Mouse (Mus musculus) stomach, postnatal 0 days (tissue): Measurements from ENCODE around the gene Clec4n. TPM values are rescaled to one million over a fixed set of nuclear protein-coding genes. Genes with fewer than 3 reads are reported as not detected.
"Not testable (repeated sequence)": the region's sequence is repeated elsewhere in the genome, so short reads cannot be mapped to it uniquely, and the experiment has no call there.

Experiments
- ATAC-seq: fragments of 200-750 bp; cut with Nextera tagmentation; 2 replicates; pipeline ENCODE4 v1.8.0; 2017; ENCODE audit not compliant: low FRiP score, low TSS enrichment
- DNase-seq: peaks from one replicate; pipeline ENCODE4 v3.0.0-alpha.2; 2016; ENCODE audit warnings: low spot score
- H3K27ac ChIP-seq: fragments of 300-500 bp; sonication (generic); replicated peaks from 2 replicates; pipeline ENCODE4 v1.5.1; 2014; ENCODE audit warnings: mild to moderate bottlenecking, control low read depth
- H3K27me3 ChIP-seq: fragments of 300-500 bp; sonication (generic); 2 replicates; pipeline ENCODE4 v1.6.1; 2014; ENCODE audit warnings: low read length; ENCODE audit not compliant: control insufficient read depth, insufficient read depth
- H3K36me3 ChIP-seq: fragments of 300-500 bp; sonication (generic); 2 replicates; pipeline ENCODE4 v1.6.1; 2014; ENCODE audit warnings: low read length, mixed read lengths; ENCODE audit not compliant: control insufficient read depth, insufficient read depth
- H3K4me1 ChIP-seq: fragments of 300-500 bp; sonication (generic); replicated peaks from 2 replicates; pipeline ENCODE4 v1.6.1; 2014; ENCODE audit warnings: antibody characterized with exemption; ENCODE audit not compliant: control insufficient read depth, insufficient read depth
- H3K4me2 ChIP-seq: fragments of 300-500 bp; sonication (generic); replicated peaks from 2 replicates; pipeline ENCODE4 v1.6.1; 2014; ENCODE audit warnings: low read depth, mild to moderate bottlenecking, control low read depth, moderate library complexity
- H3K4me3 ChIP-seq: fragments of 300-500 bp; sonication (generic); 2 replicates; pipeline ENCODE4 v1.5.1; 2014; ENCODE audit warnings: low read depth, low read length, control low read depth
- H3K9ac ChIP-seq: fragments of 300-500 bp; sonication (generic); 2 replicates; pipeline ENCODE4 v1.6.1; 2014; ENCODE audit warnings: mild to moderate bottlenecking, low read length, control low read depth, mixed read lengths
- H3K9me3 ChIP-seq: fragments of 300-500 bp; sonication (generic); 2 replicates; pipeline ENCODE4 v1.6.1; 2016; ENCODE audit warnings: low read length; ENCODE audit not compliant: control insufficient read depth
- CTCF ChIP-seq: IDR thresholded peaks from 2 replicates; pipeline ENCODE4 v1.5.1; 2016; ENCODE audit warnings: antibody characterized with exemption, low read depth, mild to moderate bottlenecking, moderate library complexity
- EP300 ChIP-seq: optimal IDR thresholded peaks from 2 replicates; pipeline ENCODE3; 2016; ENCODE audit warnings: antibody characterized with exemption
- WGBS: fragments of 180-500 bp; shearing (Covaris S2); extraction: QIAGEN DNeasy Blood & Tissue Kit; methylation state at CpG from one replicate; pipeline ENCODE4 v1.1.7; 2014; 5-methylcytosine and 5-hydroxymethylcytosine counted together
- polyA plus RNA-seq: library from polyadenylated mRNA; unstranded; fragments of >200 nt; fragmentation: Nextera tagmentation; extraction: Ambion mirVana; gene quantifications from 2 replicates; pipeline ENCODE4 v1.2.1, GENCODE M21; 2015

Gene Clec4n
- polyA plus RNA-seq, 1 experiment from 2014 or later = 6.4 TPM

- H3K27ac ChIP-seq = no peak overlapping the region
- no peak for TF ChIP-seq EP300
- TF ChIP-seq CTCF = no peak
- no peak overlapping the region for H3K9ac ChIP-seq
- H3K4me2 ChIP-seq = no peak overlapping the region
- WGBS = 57% methylated on average over 2 of the region's 2 CpGs
- ATAC-seq = no peak
- H3K36me3 ChIP-seq = no peaks in the 10 kb centered on the region
- H3K9me3 ChIP-seq = no peaks in the 10 kb centered on the region
- no peaks in the 10 kb centered on the region for H3K4me1 ChIP-seq
- H3K27me3 ChIP-seq = no peaks in the 10 kb centered on the region
- H3K4me3 ChIP-seq = no peak overlapping the region
- DNase-seq = no peak
These were observed 1.5 kb downstream of the Clec4n start for GRCm38 (mm10) chr6:123231149-123231548.

DNA sequence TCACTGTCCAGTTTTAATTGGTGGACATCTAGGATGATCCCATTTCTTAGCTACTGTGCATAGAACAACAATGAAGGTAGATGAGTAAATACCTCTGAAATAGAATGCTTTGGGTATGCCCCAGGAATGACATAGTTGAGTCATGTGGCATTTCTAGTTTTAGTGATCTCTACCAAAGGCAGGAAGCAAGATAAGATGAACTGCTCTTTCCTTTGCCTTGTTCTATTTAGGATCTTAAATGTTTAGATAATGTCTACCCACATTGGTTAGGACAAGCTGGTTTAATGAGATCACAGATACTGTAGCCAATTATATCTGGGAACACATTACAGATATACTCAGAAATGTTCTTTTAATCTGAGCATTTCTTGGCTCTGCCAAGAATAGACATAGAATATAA, 7.9 kb downstream of the Clec4n start:
- Histone ChIP-seq H3K27me3 (no peaks in the 10 kb centered on the region), H3K4me2 (no peak overlapping the region), H3K9ac (no peak overlapping the region), H3K36me3 (no peaks in the 10 kb centered on the region), H3K4me1 (no peaks in the 10 kb centered on the region), H3K4me3 (no peak overlapping the region), H3K9me3 (no peaks in the 10 kb centered on the region), H3K27ac (no peak overlapping the region)
- ATAC-seq (no peak), DNase-seq (no peak)
- TF ChIP-seq EP300 (no peak), CTCF (no peak)

DNA sequence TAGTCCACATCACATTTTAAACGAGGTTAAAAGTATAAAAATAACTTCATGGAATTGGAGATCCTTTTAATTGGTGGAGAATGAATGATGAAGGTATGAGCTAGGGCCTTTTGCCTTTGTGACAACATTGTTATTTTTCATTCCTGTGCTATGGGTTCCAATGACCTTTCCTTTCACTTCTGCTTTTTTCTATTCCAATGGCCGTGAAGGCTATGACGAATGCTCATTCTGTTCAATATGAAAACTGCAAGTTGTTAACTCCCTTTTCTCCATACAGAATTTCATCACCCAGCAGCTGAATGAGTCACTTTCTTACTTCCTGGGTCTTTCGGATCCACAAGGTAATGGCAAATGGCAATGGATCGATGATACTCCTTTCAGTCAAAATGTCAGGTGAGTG, 14.6 kb downstream of the Clec4n start:
- H3K4me3 ChIP-seq = no peak overlapping the region
- DNase-seq = no peak
- WGBS = 80% methylated on average over 5 of the region's 5 CpGs
- H3K4me1 ChIP-seq = no peaks in the 10 kb centered on the region
- H3K4me2 ChIP-seq = no peak overlapping the region
- no peak for TF ChIP-seq CTCF
- TF ChIP-seq EP300 = no peak
- no peak for ATAC-seq
- H3K9me3 ChIP-seq = no peaks in the 10 kb centered on the region
- H3K9ac ChIP-seq = no peak overlapping the region
- H3K36me3 ChIP-seq = no peaks in the 10 kb centered on the region
- H3K27ac ChIP-seq = no peak overlapping the region
- H3K27me3 ChIP-seq = no peaks in the 10 kb centered on the region

GRCm38 (mm10) chr6:123248862-123249261, 19.2 kb downstream of the Clec4n start:
- H3K36me3 ChIP-seq, H3K9me3 ChIP-seq, H3K27ac ChIP-seq, ATAC-seq, H3K4me3 ChIP-seq, H3K4me2 ChIP-seq, H3K9ac ChIP-seq, DNase-seq, H3K27me3 ChIP-seq, H3K4me1 ChIP-seq: not testable (repeated sequence)
- 73% methylated on average over 2 of the region's 2 CpGs for WGBS

- Histone ChIP-seq H3K4me1 (no peaks in the 10 kb centered on the region), H3K36me3 (no peaks in the 10 kb centered on the region), H3K9ac (no peak overlapping the region), H3K4me2 (no peak overlapping the region), H3K27me3 (no peaks in the 10 kb centered on the region), H3K4me3 (no peak overlapping the region), H3K9me3 (no peaks in the 10 kb centered on the region), H3K27ac (no peak overlapping the region)
- no peak for TF ChIP-seq CTCF
- no peak for TF ChIP-seq EP300
- ATAC-seq (no peak), DNase-seq (no peak)
These were observed 23.1 kb downstream of the Clec4n start for GRCm38 (mm10) chr6:123252735-123253134.

GRCm38 (mm10) chr6:123258946-123259345, 29.3 kb downstream of the Clec4n start:
- no peak for TF ChIP-seq CTCF
- TF ChIP-seq EP300 = no peak
- H3K4me2 ChIP-seq = no peak overlapping the region
- H3K4me3 ChIP-seq = no peak overlapping the region
- 76% methylated on average over 3 of the region's 3 CpGs for WGBS
- H3K4me1 ChIP-seq = no peaks in the 10 kb centered on the region
- no peak for DNase-seq
- H3K9ac ChIP-seq = no peak overlapping the region
- no peaks in the 10 kb centered on the region for H3K36me3 ChIP-seq
- H3K27me3 ChIP-seq = no peaks in the 10 kb centered on the region
- no peaks in the 10 kb centered on the region for H3K9me3 ChIP-seq
- no peak overlapping the region for H3K27ac ChIP-seq
- ATAC-seq = no peak
